Mouse (Mus musculus) adrenal gland, postnatal 36 days (tissue): ENCODE measurements around the gene Mapk1ip1l. TPM values are rescaled to one million over a fixed set of nuclear protein-coding genes. Genes with fewer than 3 reads are reported as not detected.

Experiments used
- DNase-seq, 2 experiments: peaks; one replicate each; pipeline ENCODE4 v3.0.0; 2021; ENCODE audit warnings: mixed read lengths in 1 of 2
- long read RNA-seq, 2 experiments: library from polyadenylated mRNA; stranded (forward); transcript quantifications; one replicate each; pipeline ENCODE4 v2.0.0; 2021; ENCODE audit warnings: borderline sequencing depth in 2 of 2
- total RNA-seq, 2 experiments: library from RNA; stranded (reverse); gene quantifications; 2 replicates each; pipeline ENCODE4 v1.2.3; 2021

Gene Mapk1ip1l
- 10 to 100 TPM; 79.2 to 82.5 TPM for total RNA-seq
- long read RNA-seq, experiment 1, full-length matches to known transcripts, result 7 of 17 reads
- long read RNA-seq, experiment 1, partial matches to known transcripts, result 10 of 17 reads
- long read RNA-seq, experiment 1, other reads (novel, unspliced or antisense), result 0 of 17 reads
- long read RNA-seq, experiment 2, full-length matches to known transcripts, result 1 of 1 reads
- long read RNA-seq, experiment 2, partial matches to known transcripts, result 0 of 1 reads
- long read RNA-seq, experiment 2, other reads (novel, unspliced or antisense), result 0 of 1 reads

DNA sequence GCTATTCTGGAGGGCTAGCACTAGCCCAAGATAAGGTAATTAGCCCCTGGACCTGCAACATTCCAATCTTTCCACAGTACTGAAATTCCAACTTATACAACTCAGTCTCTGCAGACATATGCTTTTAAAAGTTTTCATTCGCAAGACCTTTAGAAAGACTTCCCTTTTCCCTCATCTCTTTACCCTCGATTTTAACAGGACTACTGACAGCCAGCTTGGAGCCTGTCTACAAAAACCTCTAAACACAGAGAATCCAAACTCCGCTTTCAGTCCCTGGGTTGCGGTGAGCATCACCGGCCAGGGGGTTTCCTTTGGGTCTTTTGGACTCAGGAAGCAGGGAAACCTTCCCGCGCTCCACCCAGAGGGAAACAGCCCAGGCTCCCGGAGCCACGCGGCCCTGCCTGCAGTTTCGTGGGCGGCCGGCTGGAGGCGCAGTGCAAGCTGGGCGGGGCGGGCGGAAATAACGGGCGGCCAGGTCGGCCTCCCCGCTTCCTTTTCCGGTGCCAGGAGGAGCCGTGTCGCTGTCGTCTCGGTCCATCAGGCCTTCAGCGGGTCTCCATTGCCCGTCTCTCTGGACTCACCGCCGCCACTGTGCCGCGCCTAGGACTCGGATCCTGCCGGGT, at the start of gene Mapk1ip1l:
TSS of gene Mapk1ip1l (plus strand) at position 482 of the 623 bp plus-strand sequence.
- DNase-seq, result peak; percentile 95

DNA sequence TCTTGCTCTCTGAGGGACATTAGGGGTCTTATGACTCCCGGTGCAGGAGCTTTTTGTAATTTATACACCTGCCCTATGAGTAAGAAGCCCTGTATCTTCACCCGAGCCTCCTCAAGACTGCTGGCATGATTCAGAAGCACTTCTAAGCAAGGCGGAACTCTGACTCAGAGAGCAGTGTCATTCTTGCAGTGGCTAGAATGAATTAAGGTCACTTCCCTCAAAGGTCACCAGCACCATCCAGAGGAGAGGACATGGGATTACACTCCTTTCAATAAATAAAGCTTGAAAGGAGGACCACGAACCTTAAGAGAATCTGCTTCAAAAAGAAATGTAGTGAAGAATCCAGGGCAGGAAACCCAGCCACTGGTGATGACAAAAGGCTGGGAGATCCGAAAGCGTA, 48.2 kb upstream of the Mapk1ip1l start:
- DNase-seq, result peak; percentile 42 to 60

DNA sequence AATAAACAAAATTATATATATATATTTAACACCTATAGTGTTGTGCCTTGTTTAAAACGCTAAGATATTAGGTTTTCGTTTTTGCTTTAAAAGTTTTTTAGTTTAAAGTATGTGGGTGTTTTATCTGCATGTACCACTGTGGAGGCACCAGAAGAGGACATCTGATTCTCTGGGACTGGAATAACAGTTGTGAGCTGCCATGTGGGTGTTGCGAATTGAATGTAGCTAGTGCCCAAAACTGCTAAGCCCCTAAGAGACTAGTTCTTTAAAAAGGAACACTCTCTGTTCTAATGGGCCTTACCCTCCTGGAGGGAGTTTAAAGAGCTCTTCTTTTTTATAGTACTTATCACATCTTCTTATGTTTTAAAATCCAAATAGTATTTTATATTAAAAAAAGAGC, 33.2 kb upstream of the Mapk1ip1l start:
- no peak for DNase-seq

DNA sequence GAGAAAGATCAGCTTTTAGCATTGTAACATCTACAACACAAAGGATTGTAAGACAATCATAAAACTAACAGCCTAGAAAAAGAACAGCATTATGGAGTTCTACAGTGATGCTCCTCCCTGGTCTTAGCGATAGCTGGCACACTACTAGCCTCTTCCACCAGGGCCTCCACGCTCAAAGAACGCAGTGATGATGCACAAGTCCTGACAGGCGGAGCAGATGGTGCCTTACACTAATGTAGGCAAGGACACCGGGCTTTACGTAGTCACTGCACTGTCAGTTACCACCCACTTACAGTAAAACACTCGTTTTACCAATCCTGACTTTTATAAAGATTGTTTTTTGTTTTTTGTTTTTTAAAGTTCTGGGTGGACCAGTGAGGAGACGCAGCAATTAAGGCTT, 32.2 kb upstream of the Mapk1ip1l start:
- no peak for DNase-seq

DNA sequence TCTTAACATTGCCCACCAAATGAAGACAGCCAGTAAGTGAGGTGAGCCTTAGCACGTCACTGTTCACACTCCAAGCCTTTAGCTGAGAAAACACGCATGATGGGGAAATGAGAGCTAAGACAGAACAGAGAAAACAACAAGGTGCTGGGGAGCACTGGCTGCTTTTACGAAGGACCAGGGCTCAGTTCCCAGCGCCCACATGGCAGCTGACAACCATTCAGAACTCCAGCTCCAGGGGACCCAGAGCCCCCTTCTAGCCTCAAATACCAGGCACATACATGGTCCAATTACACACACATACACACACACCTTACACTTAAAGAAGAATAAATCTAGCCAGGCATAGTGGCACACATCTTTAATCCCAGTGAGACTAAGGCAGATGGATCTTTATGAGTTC, 29.0 kb upstream of the Mapk1ip1l start:
- no peak for DNase-seq

DNA sequence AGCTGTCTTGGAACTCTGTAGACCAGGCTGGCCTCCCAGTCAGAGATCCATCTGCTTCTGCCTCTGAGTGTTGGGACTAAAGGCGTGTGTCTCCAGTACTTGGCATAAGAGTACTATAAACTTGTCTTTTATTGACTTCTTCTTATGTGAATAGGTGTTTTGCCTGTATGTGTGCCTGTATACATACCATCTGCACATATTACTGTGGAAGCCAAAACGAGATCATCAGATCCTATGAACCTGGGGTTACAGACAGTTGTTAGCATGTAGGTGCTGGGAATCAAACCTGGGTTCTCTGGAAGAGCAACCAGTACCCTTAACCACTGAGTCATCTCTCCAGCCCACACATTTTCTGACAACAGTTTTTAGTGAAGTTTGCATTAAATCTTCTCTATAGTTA, 28.4 kb upstream of the Mapk1ip1l start:
- no peak for DNase-seq

GRCm38 (mm10) chr14:47273751-47274150, 24.3 kb upstream of the Mapk1ip1l start:
- no peak for DNase-seq

- no peak for DNase-seq
Measured at GRCm38 (mm10) chr14:47275417-47275816, 22.6 kb upstream of the Mapk1ip1l start.

GRCm38 (mm10) chr14:47276036-47276603, 21.9 kb upstream of the Mapk1ip1l start:
- no peak for DNase-seq

GRCm38 (mm10) chr14:47276637-47277393, 21.3 kb upstream of the Mapk1ip1l start, which contains the start of the genes Wdhd1 and Socs4:
Gene Wdhd1 (minus strand): TSS chr14:47276857.
Gene Socs4 (plus strand): TSS chr14:47276931.
- peak; percentile 97 to 98 for DNase-seq

- DNase-seq, result no peak
Measured at GRCm38 (mm10) chr14:47279058-47279457, 19.0 kb upstream of the Mapk1ip1l start.

DNA sequence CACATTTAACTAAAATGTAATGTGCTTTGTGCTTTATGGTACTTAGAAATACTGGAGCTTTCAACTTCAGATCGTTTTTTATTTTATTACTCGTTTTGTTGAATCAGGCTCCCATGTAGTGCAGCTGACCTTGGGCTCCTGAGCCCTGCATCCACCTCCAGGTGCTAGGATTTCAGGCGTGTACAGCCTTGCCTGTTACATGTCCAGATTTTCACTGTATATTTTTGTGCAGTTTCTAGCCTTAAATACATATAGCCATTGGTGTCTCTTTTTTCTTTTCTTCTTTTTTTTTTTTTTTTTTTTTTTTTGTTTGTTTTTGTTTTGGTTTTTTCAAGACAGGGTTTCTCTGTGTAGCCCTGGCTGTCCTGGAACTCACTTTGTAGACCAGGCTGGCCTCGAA, 16.5 kb upstream of the Mapk1ip1l start:
- no peak for DNase-seq

GRCm38 (mm10) chr14:47283568-47283967, 14.5 kb upstream of the Mapk1ip1l start:
- no peak for DNase-seq

DNA sequence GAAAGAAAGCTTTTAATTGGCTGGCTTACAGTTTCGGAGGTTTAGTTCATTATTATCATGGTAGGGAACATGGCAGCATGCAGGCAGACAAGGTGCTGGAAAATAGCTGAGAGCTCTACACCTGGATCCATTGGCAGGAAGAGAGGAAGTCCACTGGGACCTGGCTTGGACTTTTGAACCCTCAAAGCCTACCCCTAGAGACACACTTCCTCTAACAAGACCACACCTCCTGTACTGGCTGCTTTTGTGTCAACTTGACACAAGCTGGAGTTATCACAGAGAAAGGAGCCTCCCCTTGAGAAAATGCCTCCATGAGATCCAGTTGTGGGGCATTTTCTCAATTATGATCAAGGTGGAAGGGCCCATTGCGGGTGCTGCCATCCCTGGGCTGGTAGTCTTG, 12.8 kb upstream of the Mapk1ip1l start:
- no peak for DNase-seq

DNA sequence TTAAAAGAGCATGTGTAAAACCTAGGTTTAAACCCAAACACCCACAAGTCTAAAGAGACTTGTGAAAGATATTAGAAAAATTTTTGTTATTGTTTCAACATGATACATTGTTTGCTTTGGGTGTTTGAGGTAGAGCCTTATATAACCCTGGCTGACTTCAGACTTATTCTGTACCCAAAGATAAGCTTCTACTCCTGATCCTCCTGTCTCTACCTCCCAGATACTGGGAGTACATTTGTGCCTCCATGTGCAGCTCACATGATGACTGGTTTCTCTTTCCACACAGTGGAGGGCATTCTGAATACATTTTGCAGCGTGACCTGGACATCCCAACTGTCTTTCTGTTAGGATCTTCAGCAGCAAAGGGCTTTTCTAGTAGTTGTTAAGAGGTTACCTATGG, 11.9 kb upstream of the Mapk1ip1l start:
- no peak for DNase-seq

DNA sequence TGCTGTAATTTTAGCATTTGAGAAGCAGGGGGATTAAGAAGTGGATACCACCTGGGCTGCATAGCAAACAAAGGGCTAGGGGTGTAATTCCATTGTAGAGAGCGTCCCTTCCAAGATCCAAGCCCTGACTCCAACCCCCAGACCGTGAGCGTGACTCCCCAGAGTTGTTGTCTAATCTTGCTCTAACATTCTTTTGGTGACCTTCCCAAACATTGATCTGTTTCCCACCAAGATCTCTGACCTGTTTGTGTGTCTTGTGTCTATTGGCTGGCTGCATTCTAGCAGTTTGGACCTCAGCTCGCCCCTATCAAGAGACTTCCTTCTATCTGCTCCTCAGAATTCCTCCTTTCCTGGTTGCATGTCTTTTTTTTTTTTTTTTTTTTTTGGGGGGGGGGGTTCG, 11.0 kb upstream of the Mapk1ip1l start:
- DNase-seq, result no peak

DNA sequence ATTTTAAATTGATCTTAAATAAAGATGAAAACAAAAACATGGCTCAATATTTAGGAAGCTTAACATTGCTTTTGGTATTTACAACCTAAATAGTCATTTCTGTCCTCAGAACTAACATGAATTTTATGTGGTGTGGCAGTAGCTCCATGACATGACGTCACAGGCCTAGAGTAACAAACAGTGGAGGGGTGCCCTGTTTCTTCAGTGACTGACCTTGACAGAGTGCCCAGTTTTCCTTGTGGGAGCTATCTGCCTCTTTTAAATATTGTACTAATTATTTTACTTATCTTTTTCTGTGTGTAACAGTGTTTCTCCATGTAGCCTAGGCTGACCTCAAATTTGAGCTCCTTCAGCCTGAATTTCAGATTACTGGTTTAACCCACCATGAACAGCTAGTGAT, 6.3 kb upstream of the Mapk1ip1l start:
- DNase-seq, result peak; percentile 48 to 52

DNA sequence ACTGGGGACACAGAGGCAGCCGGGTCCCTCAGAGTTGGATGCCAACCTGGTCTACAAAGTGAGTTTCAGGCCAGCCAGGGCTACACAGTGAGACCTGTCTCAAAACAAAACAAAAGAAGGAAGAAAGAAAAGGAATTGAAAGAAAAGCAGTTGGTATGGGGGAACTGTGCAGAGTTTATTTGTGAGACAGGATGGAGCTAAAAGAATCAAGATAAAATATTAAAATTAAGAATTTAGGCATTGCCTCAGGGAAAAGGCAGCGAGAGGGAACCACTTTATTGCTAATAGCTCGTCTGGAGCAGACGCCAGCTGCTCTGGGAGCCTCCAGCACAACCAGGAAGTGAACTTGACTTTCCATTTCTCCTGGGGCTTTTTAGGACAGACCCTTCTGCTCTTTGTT, 3.9 kb upstream of the Mapk1ip1l start:
- DNase-seq, result no peak

DNA sequence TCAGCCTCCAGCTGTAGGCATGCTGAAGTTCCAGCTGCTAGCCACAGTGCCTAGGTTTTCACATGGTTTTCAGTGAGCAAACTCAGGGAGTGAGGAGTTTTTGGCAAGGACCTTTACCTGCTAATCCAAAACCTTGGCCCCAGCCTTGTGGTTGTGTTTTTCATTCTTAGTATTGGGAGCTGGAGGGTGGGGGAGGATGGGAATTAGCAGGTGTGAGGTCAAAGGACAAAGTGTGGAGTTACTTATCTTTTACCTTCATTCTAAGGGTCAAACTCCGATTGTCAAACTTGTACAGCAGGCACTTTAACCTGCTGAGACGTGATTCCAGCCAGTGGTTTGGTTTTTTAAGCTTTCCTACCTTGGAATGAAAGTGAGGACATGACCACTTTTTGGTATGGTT, 1.8 kb upstream of the Mapk1ip1l start:
- DNase-seq, result no peak

GRCm38 (mm10) chr14:47298408-47298792, 334 bp downstream of the Mapk1ip1l start:
- DNase-seq, result no peak

GRCm38 (mm10) chr14:47298819-47299261, 774 bp downstream of the Mapk1ip1l start:
- peak; percentile 42 to 58 for DNase-seq

GRCm38 (mm10) chr14:47302885-47303680, 5.0 kb downstream of the Mapk1ip1l start:
- DNase-seq, result no peak
